Mouse (Mus musculus) erythroid progenitor cell, adult 5-6 weeks (primary cell): ENCODE data around the gene Klf12. TPM values are rescaled to one million over a fixed set of nuclear protein-coding genes. Genes with fewer than 3 reads are reported as not detected.

Experiments
- ATAC-seq: replicated peaks from 2 replicates; pipeline ENCODE4 v1.8.0; 2016; ENCODE audit warnings: moderate number of reproducible peaks, mild to moderate bottlenecking, moderate TSS enrichment, inconsistent platforms; ENCODE audit not compliant: poor library complexity, low FRiP score, severe bottlenecking
- total RNA-seq, 2 experiments: library from RNA; stranded (forward) in 1 of 2; stranded (reverse) in 1 of 2; fragments of 150-400 nt in 1 of 2; fragments of 186-747, 209-891 nt in 1 of 2; gene quantifications; 2 replicates each; pipeline versions ENCODE4 v1.2.3 to v1.2.4; 2015 to 2017; ENCODE audit warnings: low replicate concordance in 2 of 2

Gene Klf12
- total RNA-seq, 2 experiments from 2014 or later: 3.3 TPM; not detected in 1

GRCm38 (mm10) chr14:100068715-100069114 is 215.8 kb downstream of the Klf12 start:
- ATAC-seq: no peak

- ATAC-seq: no peak
Measured at GRCm38 (mm10) chr14:100062516-100062915, 222.0 kb downstream of the Klf12 start.

- ATAC-seq: no peak
Measured at GRCm38 (mm10) chr14:100054150-100054549, 230.3 kb downstream of the Klf12 start.

GRCm38 (mm10) chr14:100053456-100053855 is 231.0 kb downstream of the Klf12 start:
- no peak for ATAC-seq

GRCm38 (mm10) chr14:100052876-100053275 is 231.6 kb downstream of the Klf12 start:
- no peak for ATAC-seq

- no peak for ATAC-seq
Measured at GRCm38 (mm10) chr14:100045431-100045830, 239.0 kb downstream of the Klf12 start.

GRCm38 (mm10) chr14:100041823-100042222 is 242.7 kb downstream of the Klf12 start:
- no peak for ATAC-seq

- ATAC-seq: no peak
Measured at GRCm38 (mm10) chr14:100026671-100027070, 257.8 kb downstream of the Klf12 start.

- ATAC-seq: no peak
Measured at GRCm38 (mm10) chr14:100017219-100017618, 267.3 kb downstream of the Klf12 start.

- no peak for ATAC-seq
Measured at GRCm38 (mm10) chr14:100010525-100010924, 274.0 kb downstream of the Klf12 start.

GRCm38 (mm10) chr14:100009790-100010382 is 274.6 kb downstream of the Klf12 start:
- ATAC-seq: no peak

GRCm38 (mm10) chr14:99983510-99983909 is 301.0 kb downstream of the Klf12 start:
- no peak for ATAC-seq

- ATAC-seq: no peak
Measured at GRCm38 (mm10) chr14:99981209-99981608, 303.3 kb downstream of the Klf12 start.

- no peak for ATAC-seq
Measured at GRCm38 (mm10) chr14:99967920-99968319, 316.6 kb downstream of the Klf12 start.

- ATAC-seq: no peak
Measured at GRCm38 (mm10) chr14:99960500-99961229, 323.8 kb downstream of the Klf12 start.

- ATAC-seq: no peak
Measured at GRCm38 (mm10) chr14:99955133-99955532, 329.3 kb downstream of the Klf12 start.

GRCm38 (mm10) chr14:99944221-99945108 is 340.0 kb downstream of the Klf12 start:
- ATAC-seq: no peak

GRCm38 (mm10) chr14:99943156-99943555 is 341.3 kb downstream of the Klf12 start:
- no peak for ATAC-seq

GRCm38 (mm10) chr14:99933456-99933855 is 351.0 kb downstream of the Klf12 start:
- no peak for ATAC-seq

GRCm38 (mm10) chr14:99931879-99932278 is 352.6 kb downstream of the Klf12 start:
- no peak for ATAC-seq

GRCm38 (mm10) chr14:99911912-99912311 is 372.6 kb downstream of the Klf12 start:
- no peak for ATAC-seq
